Mouse (Mus musculus): ENCODE measurements around the gene Mybpc2. TPM values are rescaled to one million over a fixed set of nuclear protein-coding genes. Genes with fewer than 3 reads are reported as not detected.

Gene Mybpc2
- total and polyA plus RNA-seq, 3 experiments = 2.0 to 8.3 (median 5.0) TPM

- peak; percentile 58 for TF ChIP-seq NELFE (IDR thresholded peaks at IDR 0.05; ENCODE audit: low read depth, low read length)
- peak; percentile 84 for TF ChIP-seq IRF4 (IDR thresholded peaks at IDR 0.05; ENCODE audit: low read depth, low read length)
- TF ChIP-seq MAZ (IDR thresholded peaks at IDR 0.05; ENCODE audit: low read depth, low read length) = peak; percentile 99
- no peak for TF ChIP-seq JUND (conservative IDR thresholded peaks at IDR 0.05; ENCODE audit: low read depth, low read length)
- no peak for TF ChIP-seq GABPA (IDR thresholded peaks at IDR 0.05; ENCODE audit: insufficient replicate concordance, low read depth, low read length)
Observed at GRCm38 (mm10) chr7:44531207-44531606, 6.8 kb upstream of the Mybpc2 start (continued).

DNA sequence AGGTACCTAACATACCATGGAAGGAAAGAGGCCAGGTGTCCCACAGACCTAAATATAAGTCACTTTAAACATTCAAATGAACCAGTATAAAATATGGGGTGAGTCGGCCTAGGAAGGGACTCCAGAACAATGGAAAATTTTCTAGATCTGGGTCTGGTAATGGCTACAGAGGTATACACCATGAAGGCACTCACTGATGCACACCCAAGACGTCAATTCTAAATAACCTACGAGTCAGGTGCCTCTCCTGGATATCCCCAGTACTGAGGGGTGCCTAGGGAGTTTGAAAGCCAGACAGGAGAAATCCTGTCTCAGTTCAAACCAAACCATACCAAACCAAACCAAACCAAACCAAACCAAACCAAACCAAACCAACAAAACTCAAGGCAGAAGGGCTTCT, 6.1 kb upstream of the Mybpc2 start:
- dilution Hi-C loops (cut with MboI; ENCODE audit: extremely low pct_ligation_motif_present, extremely low pct_unique_long_range_greater_than_20kb, low sequenced_read_pairs) = no loop called here
- Histone ChIP-seq H3K36me3 (replicated peaks in 1 of 2; ENCODE audit: control insufficient read depth in 1 of 2, insufficient read depth in 1 of 2, low read length in 1 of 2) (peaks cover 23 to 62% of the 10 kb centered on the region in 2 experiments), H3K4me3 (replicated peaks in 1 of 3; ENCODE audit: low read depth in 2 of 3, low read length in 2 of 3, poor library complexity in 1 of 3) (peak overlapping the region; percentile 65 to 77 (median 72)), H3K27me3 (replicated peaks) (no peaks in the 10 kb centered on the region), H3K4me2 (ENCODE audit: insufficient read depth, low read depth, poor library complexity, severe bottlenecking) (peak overlapping the region; percentile 59), H3K4me1 (ENCODE audit: control insufficient read depth in 1 of 2, insufficient read depth in 2 of 2) (peaks cover 45 to 57% of the 10 kb centered on the region in 2 experiments), H3K27ac (ENCODE audit: insufficient read depth, low read depth) (peak overlapping the region; percentile 98), H3K9me3 (replicated peaks; ENCODE audit: low read length) (no peaks in the 10 kb centered on the region), H3K9ac (ENCODE audit: insufficient read depth, low read depth) (peak overlapping the region; percentile 39), H3K79me2 (replicated peaks; ENCODE audit: control insufficient read depth, extremely low read depth, insufficient read depth, poor library complexity, severe bottlenecking) (peaks cover 10% of the 10 kb centered on the region)
- TF ChIP-seq CHD1 (IDR thresholded peaks at IDR 0.05; ENCODE audit: low read depth, low read length) (peak; percentile 92), ZNF384 (IDR thresholded peaks at IDR 0.05; ENCODE audit: low read depth, low read length) (no peak), NELFE (IDR thresholded peaks at IDR 0.05; ENCODE audit: low read depth, low read length) (no peak), SIN3A (IDR thresholded peaks at IDR 0.05; ENCODE audit: low read length) (0 out of 2 replicates have a peak, but pooled peaks have one; percentile 6), CHD2 (IDR thresholded peaks at IDR 0.05; ENCODE audit: low read length) (0 out of 2 replicates have a peak, but pooled peaks have one; percentile 18), UBTF (IDR thresholded peaks at IDR 0.05; ENCODE audit: low read depth, low read length) (no peak), MAX (IDR thresholded peaks at IDR 0.05; ENCODE audit: low read length) (no peak), POLR2AphosphoS2 (IDR thresholded peaks at IDR 0.05; ENCODE audit: low read depth, low read length) (0 out of 2 replicates have a peak, but pooled peaks have one; percentile 50), MYC (IDR thresholded peaks at IDR 0.05; ENCODE audit: low read depth, low read length) (0 out of 2 replicates have a peak, but pooled peaks have one; percentile 7), USF2 (conservative IDR thresholded peaks at IDR 0.05; ENCODE audit: low read depth, low read length) (no peak), ELF1 (IDR thresholded peaks at IDR 0.05; ENCODE audit: low read depth, low read length) (no peak), E2F4 (IDR thresholded peaks at IDR 0.05; ENCODE audit: insufficient replicate concordance, low read depth, low read length) (no peak), MXI1 (IDR thresholded peaks at IDR 0.05; ENCODE audit: low read depth, low read length) (0 out of 2 replicates have a peak, but pooled peaks have one; percentile 13), JUN (IDR thresholded peaks at IDR 0.05; ENCODE audit: insufficient read depth, low read depth, low read length) (no peak), EP300 (IDR thresholded peaks at IDR 0.05; ENCODE audit: low read length) (0 out of 2 replicates have a peak, but pooled peaks have one; percentile 34), MAZ (IDR thresholded peaks at IDR 0.05; ENCODE audit: low read depth, low read length) (no peak), USF1 (IDR thresholded peaks at IDR 0.05; ENCODE audit: low read depth, low read length) (no peak), JUND (conservative IDR thresholded peaks at IDR 0.05; ENCODE audit: low read depth, low read length) (no peak), BHLHE40 (IDR thresholded peaks at IDR 0.05; ENCODE audit: low read depth, low read length) (0 out of 2 replicates have a peak, but pooled peaks have one; percentile 28), ZMIZ1 (IDR thresholded peaks at IDR 0.05; ENCODE audit: low read depth, low read length) (peak; percentile 23; the same call in 1 of the 2 replicates)
- DNase-seq (ENCODE audit: extremely low read depth) = no peak
- in situ Hi-C loops (cut with MboI; ENCODE audit: low pct_ligation_motif_present, low pct_unique_long_range_greater_than_20kb, low sequenced_read_pairs) = no loop called here
